In genomic region chr4:114907056-114907917, GRCm38 (mm10) we compare ENCODE assay signal across 8 mouse cellular contexts. TPM values are rescaled to one million over a fixed set of nuclear protein-coding genes. Genes with fewer than 3 reads are reported as not detected.
A peak's percentile ranks its signal among the peaks of the same experiment; 100 is the strongest.
DNase-seq lines count a peak whose midpoint lies in the region; ATAC-seq and TF ChIP-seq lines count a peak whose summit lies in the region.

No protein-coding gene starts in this region.

- peaks cover 6% of the 10 kb centered on the region for H3K27me3 ChIP-seq in testis, adult 2 months (ENCODE audit: control insufficient read depth, insufficient read depth, low read length)
- peaks cover 66% of the 10 kb centered on the region for H3K27me3 ChIP-seq in embryonic facial prominence, embryonic 11.5 days (ENCODE audit: control insufficient read depth, insufficient read depth, low read length)
- peaks cover 99% of the 10 kb centered on the region for H3K27me3 ChIP-seq in midbrain, embryonic 13.5 days

- no peak for DNase-seq in testis, postnatal 10 days (ENCODE audit: low spot score)
- peak; percentile 53 for DNase-seq in embryonic facial prominence, embryonic 11.5 days (ENCODE audit: low spot score)
- peak; percentile 26 for DNase-seq in induced T-regulatory cell, adult 2 months (ENCODE audit: low read depth)
- no peak for DNase-seq in right cerebral cortex, adult 18-20 months
- no peak for DNase-seq in layer of hippocampus, postnatal 25 days (ENCODE audit: extremely low spot score in 1 of 2, low spot score in 1 of 2)
- no peak for DNase-seq in lung, postnatal 10 days

- peak overlapping the region; percentile 65 for H3K9ac ChIP-seq in embryonic facial prominence, embryonic 11.5 days (replicated peaks; ENCODE audit: low read length)
- H3K9ac ChIP-seq in midbrain, embryonic 13.5 days (replicated peaks) = no peak overlapping the region

- H3K4me3 ChIP-seq in testis, adult 2 months (ENCODE audit: control insufficient read depth, low read depth, low read length) = peak overlapping the region; percentile 82
- H3K4me3 ChIP-seq in embryonic facial prominence, embryonic 11.5 days (ENCODE audit: low read depth, low read length) = peak overlapping the region; percentile 63
- peak overlapping the region; percentile 44 for H3K4me3 ChIP-seq in midbrain, embryonic 13.5 days (replicated peaks)

- peak overlapping the region; percentile 76 for H3K4me2 ChIP-seq in embryonic facial prominence, embryonic 11.5 days (ENCODE audit: low read depth, low read length)
- peak overlapping the region; percentile 69 for H3K4me2 ChIP-seq in midbrain, embryonic 13.5 days (replicated peaks)

- peaks cover 14% of the 10 kb centered on the region for H3K4me1 ChIP-seq in testis, adult 2 months (ENCODE audit: control insufficient read depth, insufficient read depth, low read length)
- H3K4me1 ChIP-seq in embryonic facial prominence, embryonic 11.5 days (ENCODE audit: control insufficient read depth, insufficient read depth, low read length) = no peaks in the 10 kb centered on the region
- H3K4me1 ChIP-seq in midbrain, embryonic 13.5 days (replicated peaks) = peaks cover 32% of the 10 kb centered on the region

- WGBS in embryonic facial prominence, embryonic 11.5 days = under 1% methylated on average over 74 of the region's 74 CpGs
- WGBS in midbrain, embryonic 13.5 days = under 1% methylated on average over 74 of the region's 74 CpGs

- no peak for TF ChIP-seq CTCF in testis, adult 2 months (IDR thresholded peaks at IDR 0.05; ENCODE audit: control insufficient read depth, insufficient read depth, insufficient replicate concordance, low read depth, low read length)

- no peak for ATAC-seq in embryonic facial prominence, embryonic 11.5 days (replicated peaks; ENCODE audit: insufficient number of reproducible peaks, low FRiP score, low TSS enrichment, low read depth)
- no peak for ATAC-seq in midbrain, embryonic 13.5 days

- H3K36me3 ChIP-seq in testis, adult 2 months (ENCODE audit: control insufficient read depth, insufficient read depth, low read length) = no peaks in the 10 kb centered on the region
- no peaks in the 10 kb centered on the region for H3K36me3 ChIP-seq in embryonic facial prominence, embryonic 11.5 days (replicated peaks; ENCODE audit: control insufficient read depth, insufficient read depth, low read depth, low read length)
- H3K36me3 ChIP-seq in midbrain, embryonic 13.5 days = no peaks in the 10 kb centered on the region

- H3K27ac ChIP-seq in testis, adult 2 months (ENCODE audit: control insufficient read depth, insufficient read depth, low read depth, low read length) = no peak overlapping the region
- peak overlapping the region; percentile 71 for H3K27ac ChIP-seq in embryonic facial prominence, embryonic 11.5 days (replicated peaks; ENCODE audit: low read depth, low read length)
- H3K27ac ChIP-seq in midbrain, embryonic 13.5 days = no peak overlapping the region

- H3K9me3 ChIP-seq in embryonic facial prominence, embryonic 11.5 days (replicated peaks; ENCODE audit: control insufficient read depth, low read length) = no peaks in the 10 kb centered on the region
- no peaks in the 10 kb centered on the region for H3K9me3 ChIP-seq in midbrain, embryonic 13.5 days

- no peak for TF ChIP-seq POLR2A in testis, adult 2 months (IDR thresholded peaks at IDR 0.05; ENCODE audit: control insufficient read depth, low read depth, low read length)

RNA-seq across cellular contexts. Expression of gene Foxd2, which starts 1.4 kb away (rescaled TPM):
- 0.22 and 0.37 TPM in 2 replicates for polyA plus RNA-seq in testis, adult 2 months (2012; rRNA removed)
- 2.7 and 3.6 TPM in 2 replicates for polyA plus RNA-seq in embryonic facial prominence, embryonic 11.5 days (2014; fragmentation: Nextera tagmentation; extraction: Ambion mirVana)
- polyA plus RNA-seq in midbrain, embryonic 13.5 days (2015; fragmentation: Nextera tagmentation; extraction: Ambion mirVana) = 0.41 and 0.50 TPM in 2 replicates
- total RNA-seq in layer of hippocampus, postnatal 25 days (2021) = under 1 TPM; 0.17 to 0.35 TPM

RNA-seq across cellular contexts. Expression of gene Foxe3, which starts 18.5 kb away (rescaled TPM):
- polyA plus RNA-seq in testis, adult 2 months (2012; rRNA removed) = 0.95 and 1.3 TPM in 2 replicates
- 1.1 and 3.1 TPM in 2 replicates for polyA plus RNA-seq in embryonic facial prominence, embryonic 11.5 days (2014; fragmentation: Nextera tagmentation; extraction: Ambion mirVana)
- not detected in 2 replicates for polyA plus RNA-seq in midbrain, embryonic 13.5 days (2015; fragmentation: Nextera tagmentation; extraction: Ambion mirVana)
- not detected for total RNA-seq in layer of hippocampus, postnatal 25 days (2021)

Comparison
In these comparisons a context has a peak if more than half of its experiments do, and no peak if none do; other contexts are left out.
1. DNase-seq: peak in embryonic facial prominence, embryonic 11.5 days (single experiment) and induced T-regulatory cell, adult 2 months (single experiment); none in testis, postnatal 10 days (single experiment), right cerebral cortex, adult 18-20 months (single experiment), layer of hippocampus, postnatal 25 days (0 of 2) and lung, postnatal 10 days (single experiment).
2. Peak in every context shown above with its lines, with median percentiles within 50 percentile points of each other: H3K4me3 ChIP-seq.